Mouse (Mus musculus): ENCODE measurements at regions not wholly inside any gene's neighbourhood (a gene's known extent, or its start where the extent isn't known, plus 50 kb on each side); places are given as distances from the start of the nearest gene placed in this dataset.

DNA sequence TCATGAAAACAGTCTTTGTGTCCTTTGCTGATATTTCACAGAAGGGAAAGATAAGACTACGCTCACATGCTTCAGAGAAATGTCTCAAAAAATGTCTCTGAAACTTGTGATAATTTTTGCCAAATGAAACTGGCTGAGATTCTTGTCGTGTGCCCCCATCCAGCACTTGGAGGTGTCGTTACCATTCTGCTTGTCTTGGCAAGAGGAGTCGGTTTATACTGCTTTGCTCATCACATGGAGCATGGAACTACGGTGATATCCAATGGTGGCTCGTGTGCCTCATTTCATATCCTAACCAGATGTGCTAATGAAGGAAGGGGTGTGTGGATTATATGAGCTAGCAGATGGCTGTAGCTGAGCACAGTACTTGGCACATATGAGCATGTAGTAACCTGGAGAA is 169.4 kb upstream of the Etaa1 start:
- TF ChIP-seq CTCF (IDR thresholded peaks at IDR 0.05; ENCODE audit: low read depth) (no peak), EP300 (IDR thresholded peaks at IDR 0.05; ENCODE audit: low read depth) (no peak)
